ENCODE assay signal across 9 mouse cellular contexts in genomic region chr15:86188186-86188585, GRCm38 (mm10). TPM values are rescaled to one million over a fixed set of nuclear protein-coding genes. Genes with fewer than 3 reads are reported as not detected.
DNase-seq lines count a peak whose midpoint lies in the region; ATAC-seq and TF ChIP-seq lines count a peak whose summit lies in the region.
"Had no signal": no experiment of that assay in that cellular context is flagged by ENCODE, and none has a peak within 500 bp of the region (broad histone marks: within the 10 kb centered on the region; RNA-seq: fewer than 3 reads in every experiment).

No protein-coding gene starts in this region.

- TF ChIP-seq CTCF in layer of hippocampus, adult 2 months (conservative IDR thresholded peaks at IDR 0.05): no peak
- TF ChIP-seq CTCF in stomach, postnatal 0 days (IDR thresholded peaks at IDR 0.05; ENCODE audit: low read depth): no peak

- no peak for ATAC-seq in kidney, embryonic 15.5 days (replicated peaks; ENCODE audit: low FRiP score)
- ATAC-seq in stomach, postnatal 0 days (ENCODE audit: low FRiP score, low TSS enrichment): no peak

- H3K4me3 ChIP-seq in layer of hippocampus, adult 2 months: no peak overlapping the region
- no peak overlapping the region for H3K4me3 ChIP-seq in brown adipose tissue, adult 24 weeks (ENCODE audit: insufficient read depth, low read depth, low read length)
- H3K4me3 ChIP-seq in kidney, embryonic 15.5 days (replicated peaks): no peak overlapping the region
- H3K4me3 ChIP-seq in stomach, postnatal 0 days (ENCODE audit: low read depth, low read length): no peak overlapping the region

- WGBS in kidney, embryonic 15.5 days: 47% methylated on average over 5 of the region's 5 CpGs
- WGBS in stomach, postnatal 0 days: 62% methylated on average over 5 of the region's 5 CpGs

- H3K36me3 ChIP-seq in kidney, embryonic 15.5 days: no peaks in the 10 kb centered on the region
- no peaks in the 10 kb centered on the region for H3K36me3 ChIP-seq in stomach, postnatal 0 days (ENCODE audit: control insufficient read depth, insufficient read depth, low read length)

- no peak for TF ChIP-seq EP300 in stomach, postnatal 0 days (optimal IDR thresholded peaks at IDR 0.05)

- peaks cover 7% of the 10 kb centered on the region; the same call in 1 of the 2 replicates for H3K27me3 ChIP-seq in kidney, embryonic 15.5 days
- H3K27me3 ChIP-seq in stomach, postnatal 0 days (ENCODE audit: control insufficient read depth, insufficient read depth, low read length): no peaks in the 10 kb centered on the region

- DNase-seq in layer of hippocampus, adult 2 months (ENCODE audit: low spot score in 2 of 2): no peak
- DNase-seq in layer of hippocampus, adult 8-10 months (ENCODE audit: low spot score in 2 of 2): no peak
- peak; percentile 72 for DNase-seq in gastrocnemius, postnatal 14 days
- no peak for DNase-seq in stomach, postnatal 0 days (ENCODE audit: low spot score)
- DNase-seq in ovary, adult 18-20 months (ENCODE audit: low spot score): no peak
- no peak for DNase-seq in frontal cortex, postnatal 25 days (ENCODE audit: low spot score in 2 of 2)

- H3K9ac ChIP-seq in kidney, embryonic 15.5 days: no peak overlapping the region
- no peak overlapping the region for H3K9ac ChIP-seq in stomach, postnatal 0 days (ENCODE audit: low read length)
- H3K9ac ChIP-seq: liver, embryonic 14.5 days had no signal

- H3K4me1 ChIP-seq in brown adipose tissue, adult 24 weeks (ENCODE audit: control insufficient read depth, insufficient read depth, insufficient read length, low read length): peaks cover 25% of the 10 kb centered on the region
- H3K4me1 ChIP-seq in kidney, embryonic 15.5 days: peaks cover 45% of the 10 kb centered on the region
- H3K4me1 ChIP-seq in stomach, postnatal 0 days (replicated peaks; ENCODE audit: control insufficient read depth, insufficient read depth): peaks cover 7% of the 10 kb centered on the region; the same call in 1 of the 2 replicates

- H3K4me2 ChIP-seq in kidney, embryonic 15.5 days: no peak overlapping the region
- no peak overlapping the region for H3K4me2 ChIP-seq in stomach, postnatal 0 days (replicated peaks; ENCODE audit: low read depth)

- peak overlapping the region; percentile 63; the same call in 1 of the 2 replicates for H3K27ac ChIP-seq in layer of hippocampus, adult 2 months
- peak overlapping the region; percentile 63 for H3K27ac ChIP-seq in brown adipose tissue, adult 24 weeks (replicated peaks; ENCODE audit: low read depth, low read length)
- 0 out of 2 replicates have a peak overlapping the region, but pooled peaks have one; percentile 32 for H3K27ac ChIP-seq in kidney, embryonic 15.5 days
- H3K27ac ChIP-seq in stomach, postnatal 0 days (replicated peaks): peak overlapping the region; percentile 70
- H3K27ac ChIP-seq: liver, embryonic 14.5 days had no signal

- intact Hi-C loops in gastrocnemius, postnatal 14 days (cut with DNase I; ENCODE audit: low total_unique reads): no loop called here

- no peaks in the 10 kb centered on the region for H3K9me3 ChIP-seq in kidney, embryonic 15.5 days (replicated peaks)
- no peaks in the 10 kb centered on the region for H3K9me3 ChIP-seq in stomach, postnatal 0 days (ENCODE audit: control insufficient read depth, low read length)

RNA-seq across cellular contexts. Expression of gene Cerk, which starts 2.2 kb away (rescaled TPM):
- 10 to 100 TPM; 41.6 to 43.0 TPM for total RNA-seq in layer of hippocampus, adult 2 months (2021)
- 10 to 100 TPM; 51.0 to 55.5 (median 52.0) TPM for total RNA-seq in layer of hippocampus, adult 8-10 months (2022)
- 4.5 and 5.0 TPM in 2 replicates for polyA plus RNA-seq in brown adipose tissue, adult 24 weeks (2012; ENCODE audit: insufficient read depth, insufficient read length, missing spikeins)
- total RNA-seq in gastrocnemius, postnatal 14 days (2021): 1 to 10 TPM; 6.5 to 7.4 TPM
- polyA plus RNA-seq in kidney, embryonic 15.5 days (2015; fragmentation: Nextera tagmentation; extraction: Ambion mirVana): 12.1 and 12.4 TPM in 2 replicates
- polyA plus RNA-seq in stomach, postnatal 0 days (2015; fragmentation: Nextera tagmentation; extraction: Ambion mirVana): 4.6 and 5.2 TPM in 2 replicates

RNA-seq across cellular contexts. Expression of gene Tbc1d22a, which starts 26.1 kb away (rescaled TPM):
- total RNA-seq in layer of hippocampus, adult 2 months (2021): 10 to 100 TPM; 33.2 to 34.7 TPM
- 10 to 100 TPM; 28.8 to 37.3 (median 34.8) TPM for total RNA-seq in layer of hippocampus, adult 8-10 months (2022)
- polyA plus RNA-seq in brown adipose tissue, adult 24 weeks (2012; ENCODE audit: insufficient read depth, insufficient read length, missing spikeins): 12.5 and 15.2 TPM in 2 replicates
- total RNA-seq in gastrocnemius, postnatal 14 days (2021): 10 to 100 TPM; 10.4 to 11.9 TPM
- 13.1 and 13.8 TPM in 2 replicates for polyA plus RNA-seq in kidney, embryonic 15.5 days (2015; fragmentation: Nextera tagmentation; extraction: Ambion mirVana)
- 8.7 TPM in 2 replicates for polyA plus RNA-seq in stomach, postnatal 0 days (2015; fragmentation: Nextera tagmentation; extraction: Ambion mirVana)

Comparison
In these comparisons a context has a peak if more than half of its experiments do, and no peak if none do; other contexts are left out.
1. RNA of gene Cerk, which starts 2.2 kb away (total RNA-seq): 51.0 to 55.5 TPM in layer of hippocampus, adult 8-10 months and 41.6 to 43.0 TPM in layer of hippocampus, adult 2 months; 6.5 to 7.4 TPM in gastrocnemius, postnatal 14 days; every median in the first group is over 4 times any median in the second.
2. Peak in every context shown above with its lines, with median percentiles within 50 percentile points of each other: H3K27ac ChIP-seq.